Mouse (Mus musculus) thymus, postnatal 25 days (tissue): Measurements from ENCODE around the gene Hecw2.
A peak's percentile ranks its signal among the peaks of the same experiment; 100 is the strongest.

ENCODE experiments used
- DNase-seq: peaks from one replicate; pipeline ENCODE4 v3.0.0; 2022

The Hecw2 gene

DNA sequence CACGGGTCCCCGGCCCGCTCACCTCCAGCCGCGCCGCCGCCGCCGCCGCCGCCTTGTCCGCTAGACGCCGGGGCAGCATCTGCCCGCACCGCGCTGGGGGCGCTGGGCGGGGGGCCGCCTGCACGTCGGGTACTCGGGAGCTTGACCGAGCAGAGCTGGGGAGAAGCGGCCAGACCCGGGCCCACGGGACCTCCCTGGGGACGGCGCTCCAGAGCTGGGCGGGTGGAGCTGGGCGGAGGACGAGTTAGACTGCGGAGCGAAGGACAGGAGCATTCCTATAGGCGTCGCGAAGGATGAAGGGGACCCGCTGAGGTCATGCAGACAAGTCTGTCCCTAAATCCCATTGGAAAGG is at the start of gene Hecw2:
Gene Hecw2 (minus strand): TSS at position 215 of the 352 bp plus-strand sequence.
- DNase-seq: peak; percentile 4

- no peak for DNase-seq
These were observed 47.8 kb upstream of the Hecw2 start for GRCm38 (mm10) chr1:54242722-54243121.

GRCm38 (mm10) chr1:54220273-54220672 is 25.3 kb upstream of the Hecw2 start:
- DNase-seq: no peak

DNA sequence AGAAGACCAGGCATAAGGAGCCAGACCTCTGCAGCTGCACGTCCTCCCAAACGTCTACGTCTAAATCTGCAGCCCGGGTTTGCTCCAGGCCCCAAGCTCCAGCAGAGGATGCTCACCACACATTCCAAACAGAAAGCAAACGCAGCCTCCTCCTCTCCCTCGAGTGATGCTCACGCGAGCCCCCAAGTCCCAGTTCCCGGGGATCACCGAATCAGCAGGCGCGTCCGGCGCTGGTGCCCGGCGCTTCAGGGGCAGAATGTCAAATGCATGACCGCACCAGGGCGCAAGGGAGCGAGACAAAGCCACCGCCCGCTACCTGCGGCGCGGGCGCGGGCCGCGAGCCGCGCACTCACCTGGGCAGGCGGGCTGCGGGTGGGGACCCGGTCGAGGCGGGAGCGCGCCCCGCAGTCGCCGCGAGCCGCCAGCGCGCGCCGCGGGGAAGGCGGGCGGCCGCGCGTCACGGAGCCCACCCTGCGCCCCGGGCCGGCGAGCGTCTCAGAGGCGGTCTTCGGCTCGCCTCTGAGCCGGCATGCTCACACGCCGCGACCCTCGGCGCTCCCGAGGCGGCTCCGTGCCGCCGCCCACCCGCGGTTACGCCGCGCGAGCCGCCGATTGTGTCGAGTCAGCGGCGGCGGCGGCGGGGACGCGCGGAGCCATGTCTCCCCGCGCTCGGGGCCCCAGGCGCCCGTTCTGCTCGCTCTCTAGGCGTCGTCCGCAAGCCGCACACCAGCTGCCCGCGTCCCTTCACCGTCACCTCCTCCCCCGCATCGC is 600 bp downstream of the Hecw2 start:
- DNase-seq: peak; percentile 6

GRCm38 (mm10) chr1:54193191-54193770 is 1.7 kb downstream of the Hecw2 start:
- DNase-seq: no peak

- DNase-seq: no peak
These were observed 7.4 kb downstream of the Hecw2 start for GRCm38 (mm10) chr1:54187579-54187978.

- no peak for DNase-seq
These were observed 8.6 kb downstream of the Hecw2 start for GRCm38 (mm10) chr1:54186347-54186746.

GRCm38 (mm10) chr1:54180663-54181062 is 14.3 kb downstream of the Hecw2 start:
- DNase-seq: no peak

- DNase-seq: no peak
These were observed 15.8 kb downstream of the Hecw2 start for GRCm38 (mm10) chr1:54179179-54179578.

DNA sequence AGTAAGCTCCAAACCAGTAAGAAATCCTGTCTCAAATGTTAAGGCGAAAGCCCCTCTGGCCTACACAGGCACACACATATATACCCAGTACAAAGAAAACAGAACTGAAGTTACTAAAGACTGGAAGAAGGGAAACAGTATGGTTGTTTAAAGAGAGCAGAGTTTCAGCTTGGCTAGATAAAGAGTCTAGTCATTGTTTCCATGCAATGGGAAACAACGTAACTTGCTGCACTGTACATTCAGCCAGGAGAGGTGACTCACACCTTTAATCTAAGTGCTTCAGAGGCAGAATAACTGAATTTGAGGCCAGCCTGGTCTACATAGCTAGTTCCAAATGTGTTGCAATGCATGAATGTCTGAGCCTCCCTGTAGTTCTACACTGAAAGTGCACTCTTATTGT is 18.4 kb downstream of the Hecw2 start:
- no peak for DNase-seq

DNA sequence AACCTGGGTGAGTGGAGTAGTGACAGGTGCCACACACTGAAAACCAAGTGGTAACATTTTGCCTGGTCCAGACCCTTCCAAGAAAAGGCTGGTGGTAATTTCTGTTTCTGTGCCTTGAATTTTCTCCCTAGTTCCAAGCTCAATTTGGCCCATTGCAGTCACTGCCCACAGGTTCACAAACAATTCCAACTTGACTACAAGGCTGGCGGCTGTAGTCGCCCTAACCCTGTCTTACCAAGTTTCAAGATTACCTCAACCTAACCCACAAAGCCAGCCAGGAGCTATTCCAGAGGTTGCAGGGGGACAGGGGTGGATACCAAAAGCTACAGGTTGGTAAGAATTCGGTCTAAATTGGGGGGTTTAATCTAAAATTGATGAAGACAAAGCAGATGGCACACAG is 27.0 kb downstream of the Hecw2 start:
- no peak for DNase-seq

DNA sequence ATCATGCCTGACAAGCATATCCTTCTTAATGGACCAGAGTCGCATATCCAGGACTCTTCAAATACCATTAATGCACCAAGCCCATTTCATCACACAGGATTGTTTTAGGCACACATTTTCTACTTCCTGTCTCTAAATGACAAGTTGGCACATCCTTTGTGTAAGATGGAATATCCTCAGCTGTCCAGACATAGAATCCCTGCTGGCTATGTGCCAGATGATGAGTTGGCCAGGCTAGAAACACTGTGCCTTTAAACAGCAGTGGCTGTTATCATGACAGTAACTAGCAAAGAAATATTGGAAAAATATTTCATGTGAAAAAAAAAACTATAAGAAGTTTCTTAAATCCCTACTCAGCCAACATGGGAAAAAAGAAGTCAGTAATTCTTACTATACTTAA is 35.4 kb downstream of the Hecw2 start:
- no peak for DNase-seq

GRCm38 (mm10) chr1:54153216-54153786 is 41.7 kb downstream of the Hecw2 start:
- no peak for DNase-seq

GRCm38 (mm10) chr1:54145106-54145505 is 49.9 kb downstream of the Hecw2 start:
- no peak for DNase-seq

- no peak for DNase-seq
These were observed 61.0 kb downstream of the Hecw2 start for GRCm38 (mm10) chr1:54133802-54134436.

- DNase-seq: no peak
These were observed 66.1 kb downstream of the Hecw2 start for GRCm38 (mm10) chr1:54128714-54129431.

DNA sequence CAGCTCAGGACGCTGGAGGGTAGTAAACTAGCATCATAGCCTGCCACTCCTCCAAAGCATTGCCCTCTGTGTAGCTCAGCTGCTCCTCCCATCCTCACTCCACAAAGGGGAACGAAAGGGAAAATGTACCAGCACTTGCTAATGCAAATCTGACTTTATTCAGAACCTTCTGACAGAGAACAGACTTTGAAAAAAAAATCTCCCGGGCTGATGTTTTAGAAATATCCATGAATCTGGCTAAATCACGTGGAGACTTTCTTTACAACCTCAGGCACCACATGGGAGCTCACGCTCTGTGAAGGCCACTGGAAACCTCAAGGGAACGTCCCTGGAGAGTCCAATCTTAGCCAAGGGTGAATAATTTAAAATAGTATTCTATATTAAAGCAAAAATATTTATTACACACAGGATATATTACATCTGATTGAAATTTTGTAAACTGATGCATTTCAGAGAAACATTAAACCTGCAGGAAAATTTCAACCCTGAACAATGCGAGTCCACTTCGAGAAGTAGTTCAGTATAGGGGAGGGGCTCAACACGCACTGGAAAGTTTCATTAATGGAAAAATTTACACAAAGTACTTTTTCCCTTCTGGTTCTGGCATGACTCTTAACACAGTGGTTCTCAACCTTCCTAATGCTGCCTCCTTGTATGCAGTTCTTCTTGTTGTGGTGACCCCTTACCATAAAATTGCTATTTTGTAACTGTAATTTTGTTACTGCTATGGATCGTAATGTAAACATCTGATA is 67.8 kb downstream of the Hecw2 start:
- no peak for DNase-seq

DNA sequence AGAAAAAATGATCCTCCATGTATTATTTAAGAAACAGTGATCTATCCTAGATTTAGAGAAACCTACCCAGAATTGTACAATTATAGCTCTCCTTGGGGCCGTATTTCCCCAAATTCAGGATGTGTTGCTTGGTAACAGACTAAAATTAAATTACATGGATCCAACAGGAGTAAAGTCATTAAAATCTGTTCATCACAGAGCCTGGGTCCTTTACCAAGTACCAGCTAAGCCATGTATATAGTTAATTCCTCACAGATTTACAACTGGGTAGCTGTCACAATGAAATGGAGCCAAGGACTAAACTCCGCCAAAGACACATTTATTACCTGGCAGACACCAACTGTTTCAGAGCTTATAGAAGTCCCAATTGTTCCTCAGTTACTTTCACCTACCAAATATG is 72.4 kb downstream of the Hecw2 start:
- DNase-seq: no peak

- no peak for DNase-seq
These were observed 73.8 kb downstream of the Hecw2 start for GRCm38 (mm10) chr1:54121071-54121730.

- DNase-seq: no peak
These were observed 75.2 kb downstream of the Hecw2 start for GRCm38 (mm10) chr1:54119638-54120320.

GRCm38 (mm10) chr1:54118342-54118973 is 76.5 kb downstream of the Hecw2 start:
- no peak for DNase-seq
